14 mouse cellular contexts compared by ENCODE assay signal in the genomic region with DNA sequence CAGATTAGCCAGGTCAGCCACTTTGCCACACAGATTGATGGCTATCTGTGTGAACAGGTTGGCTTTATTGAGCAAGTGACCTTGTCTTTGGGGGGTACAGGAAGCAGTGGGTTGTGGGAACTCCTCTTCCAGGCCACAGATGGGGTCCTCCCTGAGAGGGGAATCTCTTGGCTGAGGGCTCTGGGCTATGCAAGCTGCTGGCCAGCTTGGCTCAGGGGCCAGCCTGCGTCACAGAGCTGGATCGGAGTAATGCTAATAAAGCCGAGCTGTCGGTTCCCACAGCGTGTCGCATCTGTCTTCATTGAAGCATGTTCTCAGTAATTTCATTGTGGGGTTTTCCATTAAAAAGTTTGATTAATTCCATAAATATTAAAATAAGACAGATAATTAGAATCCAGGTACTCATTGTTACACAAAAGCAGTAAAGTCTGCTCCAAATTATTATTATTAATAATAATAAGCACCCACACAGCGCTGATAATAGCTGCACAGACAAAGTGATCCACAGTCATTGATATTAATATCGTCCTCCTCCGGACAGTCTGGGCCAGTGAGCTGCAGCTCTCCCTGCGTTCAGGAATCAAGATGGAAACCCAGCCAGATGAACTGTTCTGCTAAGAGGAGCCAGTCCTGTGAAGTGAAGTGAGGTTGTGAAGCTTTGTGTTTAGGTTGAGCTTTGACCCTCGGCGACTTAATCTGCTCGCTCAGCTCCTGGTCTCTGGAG.
DNase-seq lines count a peak whose midpoint lies in the region; ATAC-seq lines count a peak whose summit lies in the region.
"Had no signal": no experiment of that assay in that cellular context is flagged by ENCODE, and none has a peak within 500 bp of the region (broad histone marks: within the 10 kb centered on the region; RNA-seq: fewer than 3 reads in every experiment).

No protein-coding gene starts in this region.

- no peak overlapping the region for H3K27ac ChIP-seq in embryonic facial prominence, embryonic 13.5 days
- H3K27ac ChIP-seq in embryonic facial prominence, embryonic 10.5 days (replicated peaks), result no peak overlapping the region
- H3K27ac ChIP-seq in limb, embryonic 12.5 days, result no peak overlapping the region
- H3K27ac ChIP-seq: heart, embryonic 10.5 days; liver, embryonic 14.5 days had no signal

- peak overlapping the region; percentile 28 for H3K4me2 ChIP-seq in embryonic facial prominence, embryonic 13.5 days
- H3K4me2 ChIP-seq in limb, embryonic 12.5 days, result peak overlapping the region; percentile 19; the same call in 1 of the 2 replicates

- no peak overlapping the region for H3K9ac ChIP-seq in embryonic facial prominence, embryonic 13.5 days
- no peak overlapping the region for H3K9ac ChIP-seq in limb, embryonic 12.5 days (replicated peaks)
- H3K9ac ChIP-seq: liver, embryonic 14.5 days had no signal

- no peaks in the 10 kb centered on the region for H3K9me3 ChIP-seq in embryonic facial prominence, embryonic 13.5 days
- no peaks in the 10 kb centered on the region for H3K9me3 ChIP-seq in embryonic facial prominence, embryonic 10.5 days
- no peaks in the 10 kb centered on the region for H3K9me3 ChIP-seq in limb, embryonic 12.5 days
- H3K9me3 ChIP-seq: heart, embryonic 10.5 days had no signal

- ATAC-seq in embryonic facial prominence, embryonic 13.5 days (ENCODE audit: insufficient number of reproducible peaks, insufficient read depth, low FRiP score, low TSS enrichment, low read depth), result no peak
- ATAC-seq in limb, embryonic 12.5 days (ENCODE audit: insufficient number of reproducible peaks, insufficient read depth, low FRiP score, low TSS enrichment, low read depth), result no peak
- ATAC-seq: Patski had no signal

- H3K4me1 ChIP-seq in embryonic facial prominence, embryonic 13.5 days, result peaks cover 18% of the 10 kb centered on the region; the same call in 1 of the 2 replicates
- H3K4me1 ChIP-seq in embryonic facial prominence, embryonic 10.5 days, result 0 out of 2 replicates have a peak, but pooled peaks cover 11% of the 10 kb centered on the region
- peaks cover 13% of the 10 kb centered on the region for H3K4me1 ChIP-seq in limb, embryonic 12.5 days (replicated peaks)
- H3K4me1 ChIP-seq: heart, embryonic 10.5 days had no signal

- WGBS in embryonic facial prominence, embryonic 13.5 days, result 69% methylated on average over 13 of the region's 13 CpGs
- 85% methylated on average over 13 of the region's 13 CpGs for WGBS in embryonic facial prominence, embryonic 10.5 days
- WGBS in limb, embryonic 12.5 days, result 68% methylated on average over 13 of the region's 13 CpGs

- no peaks in the 10 kb centered on the region for H3K36me3 ChIP-seq in embryonic facial prominence, embryonic 13.5 days
- H3K36me3 ChIP-seq in embryonic facial prominence, embryonic 10.5 days (replicated peaks), result no peaks in the 10 kb centered on the region
- no peaks in the 10 kb centered on the region for H3K36me3 ChIP-seq in limb, embryonic 12.5 days
- H3K36me3 ChIP-seq: heart, embryonic 10.5 days had no signal

- no peak for DNase-seq in embryonic facial prominence, embryonic 10.5 days (ENCODE audit: low spot score)
- peak; percentile 25 for DNase-seq in urinary bladder, postnatal 14 days (ENCODE audit: low spot score)
- no peak for DNase-seq in urinary bladder, postnatal 25 days (ENCODE audit: low spot score)
- peak; percentile 36 for DNase-seq in skeletal muscle tissue, adult 2 months (ENCODE audit: low read depth, low spot score)
- no peak for DNase-seq in right cerebral cortex, adult 18-20 months
- DNase-seq in spleen, adult 12 weeks (ENCODE audit: low spot score), result no peak
- DNase-seq: adrenal gland, adult 8-10 months; lung, postnatal 4 days; thymus, postnatal 4 days had no signal

- 0 out of 2 replicates have a peak, but pooled peaks cover 3% of the 10 kb centered on the region for H3K27me3 ChIP-seq in embryonic facial prominence, embryonic 13.5 days
- H3K27me3 ChIP-seq in embryonic facial prominence, embryonic 10.5 days (replicated peaks; ENCODE audit: low read depth, poor library complexity, severe bottlenecking), result no peaks in the 10 kb centered on the region
- H3K27me3 ChIP-seq in limb, embryonic 12.5 days, result peaks cover 2% of the 10 kb centered on the region; the same call in 1 of the 2 replicates

- no peak overlapping the region for H3K4me3 ChIP-seq in embryonic facial prominence, embryonic 13.5 days
- no peak overlapping the region for H3K4me3 ChIP-seq in embryonic facial prominence, embryonic 10.5 days
- no peak overlapping the region for H3K4me3 ChIP-seq in limb, embryonic 12.5 days (replicated peaks)
- H3K4me3 ChIP-seq: heart, embryonic 10.5 days had no signal

Comparison
In these comparisons a context has a peak if more than half of its experiments do, and no peak if none do; other contexts are left out.
1. DNase-seq: peak in urinary bladder, postnatal 14 days (single experiment) and skeletal muscle tissue, adult 2 months (single experiment); none in embryonic facial prominence, embryonic 10.5 days (single experiment), urinary bladder, postnatal 25 days (single experiment), right cerebral cortex, adult 18-20 months (single experiment) and spleen, adult 12 weeks (single experiment).